Mouse (Mus musculus) monocyte, adult 5-6 weeks (primary cell): ENCODE measurements around the gene Gm6465. TPM values are rescaled to one million over a fixed set of nuclear protein-coding genes. Genes with fewer than 3 reads are reported as not detected.
"Not testable (repeated sequence)": the region's sequence is repeated elsewhere in the genome, so short reads cannot be mapped to it uniquely, and the experiment has no call there.

Source experiments
- ATAC-seq: fragments of 153-309, 156-312 bp; replicated peaks from 2 replicates; pipeline ENCODE4 v1.8.0; 2017; ENCODE audit warnings: mild to moderate bottlenecking; ENCODE audit not compliant: low TSS enrichment, insufficient number of reproducible peaks, severe bottlenecking, poor library complexity, low FRiP score
- total RNA-seq: library from RNA; stranded (forward); fragments of 200-1000, 200-491, 200-594 nt; gene quantifications from 3 replicates; pipeline ENCODE4 v1.2.3, GENCODE M21; 2017

Gene Gm6465
- 0.49 TPM in 1 of 3 replicates, not detected in the others for total RNA-seq

GRCm38 (mm10) chr5:11845239-11845638 is at the start of gene Gm6465:
Gene Gm6465, plus strand, starts transcription at chr5:11845539.
- ATAC-seq, result not testable (repeated sequence)

GRCm38 (mm10) chr5:11845824-11846223 is 485 bp downstream of the Gm6465 start:
- ATAC-seq, result not testable (repeated sequence)

DNA sequence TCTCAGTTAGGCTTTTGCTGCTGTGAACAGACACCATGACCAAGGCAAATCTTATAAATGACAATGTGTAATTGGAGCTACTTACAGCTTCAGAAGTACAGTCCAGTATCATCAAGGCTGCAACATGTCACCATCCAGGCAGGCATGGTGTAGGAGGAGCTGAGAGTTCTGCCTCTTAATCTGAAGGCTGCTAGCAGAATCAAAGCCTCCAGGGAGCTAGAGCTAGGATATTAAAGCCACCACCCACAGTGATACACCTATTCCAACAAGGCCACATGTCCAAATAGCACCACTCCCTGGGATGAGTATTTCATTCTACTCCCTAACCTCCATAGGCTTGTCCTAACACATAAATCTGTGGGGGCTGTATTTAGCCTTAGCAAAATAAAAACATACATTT is 12.6 kb downstream of the Gm6465 start:
- ATAC-seq, result not testable (repeated sequence)

Other genes starting within 250 kb of the Gm6465 start
- not detected in 3 replicates for gene Gm8922, start 163.6 kb upstream of the Gm6465 start, total RNA-seq
- gene Gm8926, start 75.0 kb upstream of the Gm6465 start, total RNA-seq, result 1.6 to 2.6 TPM in 2 of 3 replicates, not detected in the other
- not detected in 3 replicates for gene 4933402N22Rik, start 72.5 kb downstream of the Gm6465 start, total RNA-seq